Mouse (Mus musculus) cerebellum, adult 2 months (tissue): ENCODE data around the gene Kcnb1. TPM values are rescaled to one million over a fixed set of nuclear protein-coding genes. Genes with fewer than 3 reads are reported as not detected.
A peak's percentile ranks its signal among the peaks of the same experiment; 100 is the strongest.

Experiments
- DNase-seq, 2 experiments: peaks; one replicate each; pipeline ENCODE4 v3.0.0; 2021
- H3K27ac ChIP-seq: fragments of 200-500 bp; 2 replicates; pipeline ENCODE4 v1.5.1; 2012; ENCODE audit warnings: low read length, control low read depth, inconsistent platforms; ENCODE audit not compliant: insufficient read depth
- H3K27me3 ChIP-seq: fragments of 200-500 bp; 2 replicates; pipeline ENCODE4 v1.6.1; 2012; ENCODE audit warnings: inconsistent platforms, mild to moderate bottlenecking, low read length, moderate library complexity; ENCODE audit not compliant: control insufficient read depth, insufficient read depth
- H3K4me1 ChIP-seq: fragments of 200-500 bp; 2 replicates; pipeline ENCODE4 v1.6.1; 2011; ENCODE audit warnings: low read length; ENCODE audit not compliant: control insufficient read depth, insufficient read depth
- H3K4me3 ChIP-seq: fragments of 200-500 bp; replicated peaks from 2 replicates; pipeline ENCODE3; 2011; ENCODE audit warnings: mild to moderate bottlenecking, low read depth, low read length, control low read depth; ENCODE audit not compliant: insufficient read depth
- CTCF ChIP-seq: fragments of 200-500 bp; IDR thresholded peaks from 2 replicates; pipeline ENCODE4 v1.5.1; 2011; ENCODE audit warnings: low read depth, mild to moderate bottlenecking, control low read depth, low read length, moderate library complexity, borderline replicate concordance; ENCODE audit not compliant: insufficient read depth
- POLR2A ChIP-seq: fragments of 200-500 bp; IDR thresholded peaks from 2 replicates; pipeline ENCODE4 v1.6.1; 2011; ENCODE audit warnings: low read length, control low read depth, borderline replicate concordance; ENCODE audit not compliant: insufficient read depth
- WGBS: fragments of 180-500 bp; shearing (Covaris S2); methylation state at CpG from one replicate; pipeline ENCODE4 v1.1.7; 2018; 5-methylcytosine and 5-hydroxymethylcytosine counted together
- polyA plus RNA-seq: library from polyadenylated mRNA; depleted of rRNA; stranded (reverse); fragments of >200 nt; gene quantifications from 2 replicates; pipeline ENCODE4 v1.2.3, GENCODE M21; 2012; rRNA removed

Kcnb1 gene
- polyA plus RNA-seq = 7.8 and 9.2 TPM in 2 replicates

DNA sequence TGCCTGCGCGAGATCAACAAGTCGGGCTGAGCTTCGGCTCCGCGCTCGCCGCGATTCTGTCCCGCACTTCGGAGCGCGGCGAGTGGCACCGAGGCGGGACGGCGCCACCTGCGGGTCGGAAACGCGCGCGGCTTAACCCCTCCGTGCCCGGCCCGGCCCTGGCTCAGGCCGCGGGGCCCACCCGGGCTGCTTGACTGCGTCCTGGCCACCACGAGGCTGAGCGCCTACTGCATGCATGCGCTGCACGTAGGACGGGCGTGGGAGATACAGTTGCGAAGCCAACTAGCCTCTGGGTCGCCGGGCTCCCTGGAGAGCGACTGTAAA is at the start of gene Kcnb1:
Gene Kcnb1 (minus strand): TSS at position 80 of the 324 bp plus-strand sequence.
- 0 out of 2 replicates have a peak, but pooled peaks have one; percentile 10 for TF ChIP-seq POLR2A
- TF ChIP-seq CTCF = peak; percentile 54
- peak within 1 kb of the TSS; percentile 51 for H3K4me3 ChIP-seq
- no peak within 1 kb of the TSS for H3K27ac ChIP-seq
- H3K4me1 ChIP-seq = peaks cover 4% of the 10 kb centered on the region
- H3K27me3 ChIP-seq = no peaks in the 10 kb centered on the region; the same call in 1 of the 2 replicates
- DNase-seq = peak; percentile 62 to 70
- under 1% methylated on average over 41 of the region's 41 CpGs for WGBS

DNA sequence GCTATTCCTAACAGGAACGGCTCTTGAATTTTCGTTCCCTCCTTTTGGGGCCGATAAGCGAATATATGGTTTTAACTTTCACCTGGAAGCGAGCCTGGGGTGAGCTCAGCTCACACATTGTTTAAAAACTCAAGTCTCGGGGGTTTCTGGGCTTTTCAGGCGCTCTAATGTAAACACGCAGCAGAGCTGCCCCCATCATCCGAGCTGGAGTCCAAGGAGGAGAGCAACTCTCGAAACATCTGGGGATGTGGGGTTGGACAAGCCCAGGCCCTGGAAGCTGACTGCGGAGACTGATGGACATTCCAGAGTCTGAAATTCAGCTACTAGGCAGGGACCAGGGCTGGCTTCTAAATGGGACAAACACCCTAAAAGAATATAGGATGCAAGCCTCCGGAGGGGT is 49.3 kb upstream of the Kcnb1 start:
- Histone ChIP-seq H3K27ac (no peak overlapping the region), H3K4me3 (no peak overlapping the region), H3K27me3 (peaks cover 8% of the 10 kb centered on the region), H3K4me1 (peaks cover 3% of the 10 kb centered on the region; the same call in 1 of the 2 replicates)
- WGBS = 73% methylated on average over 12 of the region's 12 CpGs
- no peak for DNase-seq
- TF ChIP-seq POLR2A (no peak), CTCF (no peak)

DNA sequence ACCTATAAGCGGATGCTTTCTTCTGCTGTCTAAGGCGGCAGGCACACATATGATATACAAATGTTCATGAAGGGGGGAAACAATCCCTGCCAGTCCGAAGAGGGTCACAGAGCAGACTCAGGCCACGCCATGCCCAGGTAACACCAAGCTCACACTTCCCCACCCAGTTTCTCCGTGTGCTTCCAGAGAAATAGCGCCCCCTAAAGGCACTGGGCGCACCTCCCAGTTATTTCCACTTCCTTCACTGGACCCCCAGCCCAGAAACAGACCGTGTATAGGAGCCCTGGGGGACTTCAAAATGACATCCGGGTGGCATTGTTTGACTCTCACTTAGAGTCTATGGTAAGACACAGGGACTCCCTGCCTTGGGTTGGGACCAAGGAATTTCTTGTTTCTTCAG is 47.3 kb upstream of the Kcnb1 start:
- Histone ChIP-seq H3K4me3 (no peak overlapping the region), H3K27ac (no peak overlapping the region), H3K27me3 (peaks cover 8% of the 10 kb centered on the region), H3K4me1 (peaks cover 6% of the 10 kb centered on the region)
- no peak for TF ChIP-seq CTCF
- TF ChIP-seq POLR2A = no peak
- no peak for DNase-seq
- WGBS = 88% methylated on average over 9 of the region's 9 CpGs

DNA sequence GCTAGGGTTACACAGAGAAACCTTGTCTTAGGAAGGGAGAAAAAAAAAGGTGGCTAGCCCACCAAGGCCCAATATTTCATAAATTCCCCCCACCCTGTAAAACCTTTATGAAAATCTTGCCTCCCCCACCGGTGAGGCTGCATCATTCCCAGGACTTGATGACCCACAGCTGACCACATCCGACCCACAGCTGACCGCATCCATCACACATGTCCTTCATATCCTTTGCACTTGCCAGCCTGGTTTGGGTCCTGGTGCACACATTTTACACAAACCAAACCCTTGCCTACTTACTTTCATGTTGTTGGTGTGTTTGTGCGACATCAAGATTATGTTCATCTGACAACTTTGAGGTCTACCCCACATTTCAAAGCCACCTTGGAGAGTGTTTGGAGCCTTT is 46.2 kb upstream of the Kcnb1 start:
- DNase-seq = no peak
- WGBS = 98% methylated on average over 4 of the region's 4 CpGs
- peaks cover 8% of the 10 kb centered on the region for H3K27me3 ChIP-seq
- no peak overlapping the region for H3K4me3 ChIP-seq
- no peak overlapping the region for H3K27ac ChIP-seq
- peaks cover 13% of the 10 kb centered on the region for H3K4me1 ChIP-seq
- TF ChIP-seq CTCF (no peak), POLR2A (no peak)

DNA sequence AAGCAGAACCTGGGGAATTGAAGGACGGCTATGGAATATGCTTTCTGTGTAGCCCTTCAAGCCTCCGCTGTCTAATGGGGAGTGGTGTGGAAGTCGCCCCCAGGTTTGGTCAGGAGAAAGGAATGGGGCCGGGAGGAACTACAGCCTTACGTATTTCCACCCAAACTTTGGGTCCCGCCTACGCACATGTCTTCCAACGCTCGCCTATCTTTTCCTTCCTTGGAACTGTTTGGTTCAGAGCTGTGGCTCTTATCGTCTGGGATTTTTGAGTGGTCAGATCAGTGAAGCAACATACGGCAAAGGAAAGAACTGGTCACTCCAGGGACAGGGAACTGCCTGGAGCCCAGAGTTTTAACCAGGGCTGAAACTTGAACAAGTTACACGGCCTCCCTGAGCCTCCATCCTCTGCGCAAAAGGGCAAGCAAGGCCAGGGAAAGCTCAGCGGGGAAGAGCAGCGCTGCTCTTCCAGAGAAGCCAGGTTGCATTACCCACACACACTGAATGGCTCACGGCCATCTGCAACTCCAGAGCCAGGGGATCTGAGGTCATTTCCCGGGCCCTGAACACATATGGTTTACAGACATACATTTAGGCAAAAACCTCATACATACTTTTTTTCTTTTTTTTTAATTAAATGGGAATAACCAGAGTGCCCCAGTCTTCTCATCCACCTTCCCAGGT is 45.5 kb upstream of the Kcnb1 start:
- WGBS = 64% methylated on average over 17 of the region's 17 CpGs
- H3K4me1 ChIP-seq = peaks cover 13% of the 10 kb centered on the region
- H3K4me3 ChIP-seq = no peak overlapping the region
- no peak for DNase-seq
- H3K27ac ChIP-seq = no peak overlapping the region
- TF ChIP-seq POLR2A (no peak), CTCF (no peak)
- H3K27me3 ChIP-seq = peaks cover 6% of the 10 kb centered on the region

DNA sequence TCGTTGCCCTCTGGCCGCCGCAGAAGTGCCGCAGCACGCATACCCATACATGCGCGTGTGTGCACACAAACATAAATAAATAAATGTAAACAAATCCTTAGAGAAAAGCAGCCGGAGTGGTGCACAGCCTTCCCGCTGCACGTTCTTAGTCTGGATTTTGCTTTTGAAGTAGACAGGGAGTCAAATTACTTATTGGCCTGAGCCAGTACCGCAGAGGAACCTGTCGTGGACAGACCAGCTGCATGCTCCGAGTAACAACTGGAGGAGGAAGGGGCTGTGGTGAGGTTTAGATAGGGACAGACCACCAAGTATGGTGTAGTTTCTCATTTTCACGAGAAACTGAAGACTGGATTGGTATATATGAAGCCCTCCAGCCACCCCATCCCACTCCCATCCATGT is 43.8 kb upstream of the Kcnb1 start:
- Histone ChIP-seq H3K4me1 (peaks cover 10% of the 10 kb centered on the region), H3K27me3 (no peaks in the 10 kb centered on the region), H3K27ac (no peak overlapping the region), H3K4me3 (no peak overlapping the region)
- TF ChIP-seq CTCF = no peak
- TF ChIP-seq POLR2A = no peak
- 91% methylated on average over 14 of the region's 14 CpGs for WGBS
- DNase-seq = no peak

DNA sequence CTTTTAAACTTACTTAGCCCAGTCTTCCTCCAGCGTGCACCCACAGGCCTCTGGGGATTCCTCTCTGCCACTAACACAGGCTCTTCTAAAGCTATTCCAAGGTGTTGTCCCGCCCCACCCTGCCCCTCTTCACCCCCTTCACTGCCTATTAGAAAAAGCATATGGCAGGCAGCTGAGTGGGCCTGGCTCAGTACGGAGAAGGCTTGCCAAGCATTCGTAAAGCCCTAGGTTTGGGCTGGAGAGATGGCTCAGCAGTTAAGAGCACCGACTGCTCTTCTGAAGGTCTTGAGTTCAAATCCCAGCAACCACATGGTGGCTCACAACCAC is 43.0 kb upstream of the Kcnb1 start:
- 69% methylated on average over 5 of the region's 5 CpGs for WGBS

More for the DNA sequence above, 43.0 kb upstream of the Kcnb1 start:
- no peaks in the 10 kb centered on the region for H3K27me3 ChIP-seq
- no peak overlapping the region for H3K4me3 ChIP-seq
- TF ChIP-seq CTCF = no peak
- no peak for TF ChIP-seq POLR2A
- peaks cover 10% of the 10 kb centered on the region for H3K4me1 ChIP-seq
- H3K27ac ChIP-seq = no peak overlapping the region
- DNase-seq = no peak
